Mouse (Mus musculus) G1E (cell line): Measurements from ENCODE around the gene Rab5c.

Source experiments
- CTCF ChIP-seq: IDR thresholded peaks from 2 replicates; pipeline ENCODE4 v1.5.1; 2012; ENCODE audit warnings: low read depth, low read length, inconsistent platforms, mixed read lengths
- GATA1 ChIP-seq: IDR thresholded peaks from 2 replicates; pipeline ENCODE4 v1.6.1; 2012; ENCODE audit warnings: borderline replicate concordance, low read length, inconsistent platforms, mixed read lengths
- TAL1 ChIP-seq: conservative IDR thresholded peaks from 2 replicates; pipeline ENCODE4 v1.6.1; 2012; ENCODE audit warnings: low read depth, low read length, inconsistent platforms, mixed read lengths

- no peak for TF ChIP-seq GATA1
- TF ChIP-seq CTCF: peak; percentile 75
- no peak for TF ChIP-seq TAL1
Measured at GRCm38 (mm10) chr11:100714534-100714915, 23.5 kb downstream of the Rab5c start.
